Comparison of ENCODE assay signal across 8 mouse cellular contexts in genomic region chr7:39545134-39545533, GRCm38 (mm10). TPM values are rescaled to one million over a fixed set of nuclear protein-coding genes. Genes with fewer than 3 reads are reported as not detected.
A peak's percentile ranks its signal among the peaks of the same experiment; 100 is the strongest.
DNase-seq lines count a peak whose midpoint lies in the region; ATAC-seq and TF ChIP-seq lines count a peak whose summit lies in the region.

No protein-coding gene starts in this region.

- DNase-seq in heart, adult 2 months = no peak
- DNase-seq in heart, postnatal 14 days = no peak
- DNase-seq in urinary bladder, postnatal 14 days (ENCODE audit: low spot score) = no peak
- no peak for DNase-seq in frontal cortex, postnatal 25 days (ENCODE audit: low spot score in 2 of 2)

- H3K27ac ChIP-seq in heart, adult 2 months = peak overlapping the region; percentile 96
- H3K27ac ChIP-seq in heart, embryonic 15.5 days = peak overlapping the region; percentile 92
- H3K27ac ChIP-seq in liver, embryonic 16.5 days (ENCODE audit: low read length) = peak overlapping the region; percentile 77

- TF ChIP-seq EP300 in heart, adult 2 months (IDR thresholded peaks at IDR 0.05; ENCODE audit: insufficient read depth, low read depth, low read length) = no peak

- peak overlapping the region; percentile 83 for H3K4me3 ChIP-seq in heart, adult 2 months
- H3K4me3 ChIP-seq in E14TG2a.4 (replicated peaks; ENCODE audit: low read length) = peak overlapping the region; percentile 79
- H3K4me3 ChIP-seq in heart, embryonic 15.5 days = peak overlapping the region; percentile 64
- H3K4me3 ChIP-seq in liver, embryonic 16.5 days (ENCODE audit: low read depth, low read length) = peak overlapping the region; percentile 65

- H3K9me3 ChIP-seq in E14TG2a.4 (ENCODE audit: low read length) = no peaks in the 10 kb centered on the region
- H3K9me3 ChIP-seq in heart, embryonic 15.5 days (replicated peaks) = no peaks in the 10 kb centered on the region
- H3K9me3 ChIP-seq in liver, embryonic 16.5 days (replicated peaks; ENCODE audit: control insufficient read depth, low read length) = no peaks in the 10 kb centered on the region

- ATAC-seq in heart, embryonic 15.5 days (replicated peaks; ENCODE audit: insufficient number of reproducible peaks, insufficient read depth, low FRiP score, low read depth) = no peak
- no peak for ATAC-seq in liver, embryonic 16.5 days (ENCODE audit: low read depth)
- ATAC-seq in frontal cortex, adult (ENCODE audit: low TSS enrichment) = no peak

- peaks cover 8% of the 10 kb centered on the region for H3K4me1 ChIP-seq in heart, adult 2 months (ENCODE audit: control insufficient read depth, insufficient read depth, low read length)
- peaks cover 15% of the 10 kb centered on the region for H3K4me1 ChIP-seq in E14TG2a.4 (replicated peaks; ENCODE audit: low read depth, low read length)
- H3K4me1 ChIP-seq in heart, embryonic 15.5 days (replicated peaks) = peaks cover 18% of the 10 kb centered on the region
- no peaks in the 10 kb centered on the region; the same call in 1 of the 2 replicates for H3K4me1 ChIP-seq in liver, embryonic 16.5 days (ENCODE audit: control insufficient read depth, low read depth, low read length)

- peaks cover 2% of the 10 kb centered on the region for H3K79me2 ChIP-seq in heart, adult 2 months (replicated peaks; ENCODE audit: control insufficient read depth, insufficient read depth, low read length)

- peaks cover 11% of the 10 kb centered on the region; the same call in 1 of the 2 replicates for H3K36me3 ChIP-seq in heart, adult 2 months (ENCODE audit: control insufficient read depth, insufficient read depth, low read length)
- H3K36me3 ChIP-seq in E14TG2a.4 (ENCODE audit: insufficient read depth, low read length) = peaks cover 5% of the 10 kb centered on the region; the same call in 1 of the 2 replicates
- no peaks in the 10 kb centered on the region for H3K36me3 ChIP-seq in heart, embryonic 15.5 days
- H3K36me3 ChIP-seq in liver, embryonic 16.5 days (ENCODE audit: control insufficient read depth, insufficient read depth) = no peaks in the 10 kb centered on the region

- no peak for TF ChIP-seq POLR2A in heart, adult 2 months (IDR thresholded peaks at IDR 0.05; ENCODE audit: insufficient read depth, low read depth, low read length)

- no peaks in the 10 kb centered on the region for H3K27me3 ChIP-seq in heart, adult 2 months (ENCODE audit: control insufficient read depth, insufficient read depth, low read length)
- peaks cover 6% of the 10 kb centered on the region for H3K27me3 ChIP-seq in E14TG2a.4 (ENCODE audit: insufficient read depth, low read length)
- H3K27me3 ChIP-seq in heart, embryonic 15.5 days = no peaks in the 10 kb centered on the region
- no peaks in the 10 kb centered on the region for H3K27me3 ChIP-seq in liver, embryonic 16.5 days (ENCODE audit: control insufficient read depth, insufficient read depth, low read depth, low read length)

- 28% methylated on average over 10 of the region's 10 CpGs for WGBS in heart, adult 2 months
- WGBS in heart, embryonic 15.5 days = 44% methylated on average over 10 of the region's 10 CpGs
- WGBS in liver, embryonic 16.5 days (ENCODE audit: insufficient replicate concordance) = 53% methylated on average over 10 of the region's 10 CpGs

- no peak for TF ChIP-seq CTCF in heart, adult 2 months (IDR thresholded peaks at IDR 0.05)
- TF ChIP-seq CTCF in E14TG2a.4 (conservative IDR thresholded peaks at IDR 0.05; ENCODE audit: low read length) = no peak

- intact Hi-C loops in heart, adult 2 months (cut with DNase I) = no loop called here
- intact Hi-C loops in heart, postnatal 14 days (cut with DNase I) = no loop called here

- H3K9ac ChIP-seq in heart, adult 2 months (ENCODE audit: low read depth, low read length) = peak overlapping the region; percentile 85
- peak overlapping the region; percentile 81 for H3K9ac ChIP-seq in heart, embryonic 15.5 days
- no peak overlapping the region for H3K9ac ChIP-seq in liver, embryonic 16.5 days (ENCODE audit: low read depth, low read length)

- H3K4me2 ChIP-seq in heart, embryonic 15.5 days = peak overlapping the region; percentile 72
- peak overlapping the region; percentile 70 for H3K4me2 ChIP-seq in liver, embryonic 16.5 days (ENCODE audit: low read depth, low read length)

RNA-seq across cellular contexts. Expression of gene Zfp619, which starts 27.6 kb away (rescaled TPM):
- total RNA-seq in heart, adult 2 months (2021) = 1 to 10 TPM; 1.4 to 1.9 TPM
- 0.55 and 0.97 TPM in 2 replicates for polyA plus RNA-seq in heart, adult 2 months (2012; rRNA removed)
- 1 to 10 TPM; 2.1 to 2.3 TPM for total RNA-seq in heart, postnatal 14 days (2021)
- 1.2 and 1.4 TPM in 2 replicates for polyA plus RNA-seq in heart, embryonic 15.5 days (2015; fragmentation: Nextera tagmentation; extraction: Ambion mirVana)
- polyA plus RNA-seq in liver, embryonic 16.5 days (2015; fragmentation: Nextera tagmentation; extraction: Ambion mirVana) = 0.33 and 0.34 TPM in 2 replicates
